Mouse (Mus musculus): ENCODE data around the gene Tram2.

Gene Tram2

DNA sequence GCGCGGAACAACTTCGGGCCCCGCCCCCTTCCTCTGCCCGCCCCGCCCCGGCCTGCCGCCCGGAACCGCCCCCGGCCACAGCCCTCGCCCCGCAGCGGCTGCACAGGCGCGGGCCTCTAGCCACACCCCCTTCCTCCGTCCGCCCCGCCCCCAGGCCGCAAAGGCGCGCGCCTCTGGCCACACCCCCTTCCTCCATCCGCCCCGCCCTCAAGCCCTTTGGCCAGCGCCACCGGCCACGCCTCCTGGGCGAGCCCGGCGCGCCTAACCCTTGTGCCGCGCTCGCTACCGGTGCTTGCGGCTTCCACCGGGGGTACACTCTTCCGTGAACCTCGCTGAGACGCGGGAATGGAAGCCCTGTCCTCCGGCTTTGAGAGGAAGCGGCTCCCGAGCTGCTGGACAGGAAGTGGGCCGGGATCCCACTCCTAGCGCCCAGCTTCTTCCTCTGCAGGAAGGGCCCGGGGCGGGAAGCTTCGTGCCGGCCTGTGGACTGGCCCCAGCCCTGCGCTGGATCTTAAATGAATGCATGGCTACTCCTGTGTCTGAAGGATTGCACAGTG is at the start of gene Tram2:
Gene Tram2, minus strand, starts transcription at position 13 of the 557 bp plus-strand sequence.
- DNase-seq (ENCODE audit: low read depth in 1 of 2, low spot score in 2 of 2), result peak; percentile 71 to 89

DNA sequence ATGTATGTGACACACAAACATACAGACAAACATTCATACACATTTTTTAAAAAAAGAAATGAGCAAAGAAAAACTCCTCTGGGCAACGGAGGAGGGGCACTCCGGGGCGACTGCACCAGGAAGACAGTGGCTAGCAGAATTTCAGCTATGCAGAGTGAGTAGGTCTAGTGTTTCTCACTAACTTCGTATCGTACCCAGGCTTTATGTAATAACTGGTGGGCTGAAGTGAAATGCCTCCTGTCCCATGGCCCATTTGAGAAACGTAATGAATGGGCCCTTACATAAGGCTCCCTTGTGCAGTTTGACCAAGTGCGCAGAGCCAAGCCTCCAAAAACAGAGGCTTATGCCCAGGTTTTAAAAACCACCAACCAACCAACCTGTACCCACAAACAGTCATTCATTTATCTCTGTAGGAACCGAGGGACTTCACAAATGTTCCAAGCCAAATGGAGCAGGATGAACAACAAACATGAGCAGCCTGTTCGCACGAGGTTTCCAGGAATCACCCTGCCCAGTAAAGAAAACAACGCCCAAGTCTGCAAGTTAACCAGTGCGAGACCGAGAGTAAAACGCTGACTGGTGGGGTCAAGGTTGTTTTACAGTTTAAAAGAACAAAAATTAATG is 45.8 kb upstream of the Tram2 start:
- no peak for DNase-seq (ENCODE audit: low read depth in 1 of 2, low spot score in 2 of 2)

- no peak for DNase-seq (ENCODE audit: low read depth in 1 of 2, low spot score in 2 of 2)
These were observed 24.8 kb upstream of the Tram2 start for GRCm38 (mm10) chr1:21103784-21104183.

- peak in 1 of 2 experiments; percentile 18 for DNase-seq (ENCODE audit: low read depth in 1 of 2, low spot score in 2 of 2)
These were observed 22.4 kb upstream of the Tram2 start for GRCm38 (mm10) chr1:21101221-21102006.

GRCm38 (mm10) chr1:21100726-21101125 is 21.7 kb upstream of the Tram2 start:
- no peak for DNase-seq (ENCODE audit: low read depth in 1 of 2, low spot score in 2 of 2)

GRCm38 (mm10) chr1:21097001-21097989 is 18.3 kb upstream of the Tram2 start:
- no peak for DNase-seq (ENCODE audit: low read depth in 1 of 2, low spot score in 2 of 2)

GRCm38 (mm10) chr1:21094644-21095215 is 15.7 kb upstream of the Tram2 start:
- no peak for DNase-seq (ENCODE audit: low read depth in 1 of 2, low spot score in 2 of 2)

DNA sequence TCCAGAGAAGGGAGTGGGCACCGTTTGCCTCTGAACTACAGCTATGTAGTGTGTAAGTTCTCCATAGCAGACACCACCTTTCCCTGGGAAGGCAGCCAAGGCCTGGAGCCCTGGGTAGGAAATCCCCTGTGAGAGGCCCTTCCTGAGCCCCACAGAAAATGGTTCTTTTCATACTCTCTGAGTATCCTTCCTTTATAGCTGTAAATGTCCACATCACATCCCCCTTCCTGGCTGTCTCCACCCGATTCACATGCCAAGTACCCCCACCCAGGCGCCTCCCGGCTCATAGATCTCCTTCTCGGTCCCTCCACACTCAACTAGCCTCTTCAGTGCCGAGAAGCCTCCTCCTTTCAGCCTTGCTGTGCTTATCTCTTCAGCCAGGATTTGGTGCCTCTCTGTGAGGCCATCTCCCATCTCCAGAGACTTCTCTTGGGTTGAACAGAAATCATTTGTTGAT is 10.7 kb upstream of the Tram2 start:
- no peak for DNase-seq (ENCODE audit: low read depth in 1 of 2, low spot score in 2 of 2)

DNA sequence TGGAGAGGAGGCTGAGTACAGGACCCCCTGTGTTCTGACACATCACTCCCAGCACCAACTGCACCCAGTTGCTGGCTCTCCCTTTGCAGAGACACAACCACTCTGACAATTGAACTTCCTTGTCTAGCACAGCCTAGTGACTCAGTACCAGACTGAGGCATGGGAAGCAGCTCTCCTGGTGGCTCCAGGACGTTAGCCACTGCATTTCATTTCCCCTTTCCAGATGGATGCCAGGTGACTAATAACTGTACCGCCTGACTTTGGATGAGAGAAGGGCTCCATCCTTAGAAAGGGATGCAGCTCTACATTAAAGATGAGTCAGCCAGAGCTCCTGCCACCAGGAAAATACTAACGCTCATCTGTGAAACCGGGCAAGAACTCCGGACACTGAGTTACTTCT is 7.3 kb upstream of the Tram2 start:
- DNase-seq (ENCODE audit: low read depth in 1 of 2, low spot score in 2 of 2), result no peak

- DNase-seq (ENCODE audit: low read depth in 1 of 2, low spot score in 2 of 2), result no peak
These were observed 5.6 kb upstream of the Tram2 start for GRCm38 (mm10) chr1:21084661-21085060.

- no peak for DNase-seq (ENCODE audit: low read depth in 1 of 2, low spot score in 2 of 2)
These were observed 1.3 kb upstream of the Tram2 start for GRCm38 (mm10) chr1:21080362-21080761.

- DNase-seq (ENCODE audit: low read depth in 1 of 2, low spot score in 2 of 2), result peak in 1 of 2 experiments; percentile 8
These were observed 381 bp downstream of the Tram2 start for GRCm38 (mm10) chr1:21078481-21079214.

- DNase-seq (ENCODE audit: low read depth in 1 of 2, low spot score in 2 of 2), result no peak
These were observed 1.4 kb downstream of the Tram2 start for GRCm38 (mm10) chr1:21077619-21078018.

GRCm38 (mm10) chr1:21077191-21077590 is 1.8 kb downstream of the Tram2 start:
- no peak for DNase-seq (ENCODE audit: low read depth in 1 of 2, low spot score in 2 of 2)

GRCm38 (mm10) chr1:21075986-21076495 is 3.0 kb downstream of the Tram2 start:
- no peak for DNase-seq (ENCODE audit: low read depth in 1 of 2, low spot score in 2 of 2)

DNA sequence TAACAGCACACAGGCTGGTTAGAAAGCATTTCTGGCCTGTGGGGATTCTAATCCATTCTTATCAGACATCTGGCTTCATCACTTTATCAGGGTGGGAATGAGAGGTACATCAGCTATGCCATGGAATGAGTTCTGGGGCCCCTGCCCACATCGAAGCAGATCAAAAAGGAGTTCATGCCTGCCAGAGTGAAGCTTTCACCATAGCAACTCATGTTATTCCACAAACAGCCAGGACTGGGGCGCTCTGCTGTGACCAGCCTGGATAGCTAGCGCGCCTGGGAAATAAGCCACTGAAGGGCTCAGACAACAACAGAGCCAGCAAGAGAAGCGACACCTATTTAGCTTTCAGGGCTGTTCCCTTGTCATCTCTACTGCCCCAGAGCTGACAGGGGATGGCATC is 4.8 kb downstream of the Tram2 start:
- no peak for DNase-seq (ENCODE audit: low read depth in 1 of 2, low spot score in 2 of 2)

- DNase-seq (ENCODE audit: low read depth in 1 of 2, low spot score in 2 of 2), result no peak
These were observed 6.1 kb downstream of the Tram2 start for GRCm38 (mm10) chr1:21072875-21073444.

GRCm38 (mm10) chr1:21070658-21071057 is 8.4 kb downstream of the Tram2 start:
- no peak for DNase-seq (ENCODE audit: low read depth in 1 of 2, low spot score in 2 of 2)

DNA sequence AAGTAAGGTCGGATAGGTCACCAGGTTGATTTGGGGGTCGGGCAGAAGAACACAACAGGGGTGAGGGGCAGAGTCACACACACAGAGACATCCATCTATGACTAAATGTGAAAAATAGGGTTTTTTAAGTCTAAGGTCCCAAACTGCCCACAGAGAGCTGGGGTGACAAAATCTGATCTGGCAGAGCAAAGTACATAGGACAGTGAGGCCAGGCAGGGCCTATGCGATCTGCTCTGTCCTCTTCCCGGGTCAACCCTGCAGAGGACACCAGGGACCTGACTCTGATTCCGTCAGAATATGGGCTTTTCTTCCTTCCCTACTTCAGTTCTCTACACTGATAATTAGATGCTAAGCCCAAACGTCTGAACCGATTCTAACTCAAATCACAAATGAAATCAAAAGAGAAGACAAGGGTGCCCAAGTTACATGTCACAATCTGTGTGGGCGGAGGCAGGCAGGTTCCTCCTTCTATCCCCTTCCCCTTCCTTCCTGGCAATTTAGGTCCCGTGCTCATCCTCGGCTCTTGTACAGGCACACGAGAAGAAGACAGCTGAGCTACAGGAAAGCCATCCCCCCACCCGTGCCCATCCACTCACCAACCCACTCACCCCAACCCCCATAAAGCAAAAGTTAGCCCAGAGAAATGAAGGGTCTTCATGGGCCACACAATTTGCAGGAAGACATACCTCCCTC is 9.1 kb downstream of the Tram2 start:
- no peak for DNase-seq (ENCODE audit: low read depth in 1 of 2, low spot score in 2 of 2)
